Mouse (Mus musculus) heart, adult 2 months (tissue): ENCODE measurements around the gene Eme1. TPM values are rescaled to one million over a fixed set of nuclear protein-coding genes. Genes with fewer than 3 reads are reported as not detected.

ENCODE experiments used
- DNase-seq, 2 experiments: peaks; one replicate each; pipeline ENCODE4 v3.0.0; 2021
- H3K27ac ChIP-seq: fragments of 200-600 bp; 2 replicates; pipeline ENCODE4 v1.8.1; 2022
- H3K27me3 ChIP-seq: fragments of 200-500 bp; 2 replicates; pipeline ENCODE4 v1.6.1; 2012; ENCODE audit warnings: mild to moderate bottlenecking, low read length, inconsistent platforms, mixed read lengths; ENCODE audit not compliant: control insufficient read depth, insufficient read depth
- H3K36me3 ChIP-seq: fragments of 200-500 bp; 2 replicates; pipeline ENCODE4 v1.6.1; 2012; ENCODE audit warnings: low read length, inconsistent platforms; ENCODE audit not compliant: control insufficient read depth, insufficient read depth
- H3K4me1 ChIP-seq: fragments of 200-500 bp; 2 replicates; pipeline ENCODE4 v1.6.1; 2011; ENCODE audit warnings: low read length; ENCODE audit not compliant: control insufficient read depth, insufficient read depth
- H3K4me3 ChIP-seq: fragments of 200-600 bp; 2 replicates; pipeline ENCODE4 v1.8.1; 2022
- H3K79me2 ChIP-seq: fragments of 200-500 bp; replicated peaks from 2 replicates; pipeline ENCODE4 v1.6.1; 2012; ENCODE audit warnings: mild to moderate bottlenecking, inconsistent platforms, low read length, moderate library complexity, mixed read lengths; ENCODE audit not compliant: control insufficient read depth, insufficient read depth
- H3K9ac ChIP-seq: fragments of 200-500 bp; 2 replicates; pipeline ENCODE4 v1.6.1; 2012; ENCODE audit warnings: low read depth, mild to moderate bottlenecking, control low read depth, inconsistent platforms, low read length, mixed read lengths
- CTCF ChIP-seq: fragments of 200-600 bp; IDR thresholded peaks from 2 replicates; pipeline ENCODE4 v1.8.1; 2022; ENCODE audit warnings: antibody characterized with exemption, mild to moderate bottlenecking, moderate library complexity
- EP300 ChIP-seq: fragments of 200-500 bp; IDR thresholded peaks from 2 replicates; pipeline ENCODE4 v1.6.1; 2011; ENCODE audit warnings: low read depth, low read length, control low read depth; ENCODE audit not compliant: insufficient read depth
- POLR2A ChIP-seq: fragments of 200-500 bp; IDR thresholded peaks from 2 replicates; pipeline ENCODE4 v1.6.1; 2011; ENCODE audit warnings: mild to moderate bottlenecking, low read depth, low read length, control low read depth; ENCODE audit not compliant: insufficient read depth
- WGBS: fragments of 180-500 bp; shearing (Covaris S2); methylation state at CpG from one replicate; pipeline ENCODE4 v1.1.7; 2018; 5-methylcytosine and 5-hydroxymethylcytosine counted together
- intact Hi-C: fragments of 180-260 bp; cut with DNase I; formaldehyde crosslinking; loops from one replicate; pipeline ENCODE4 v1.15.1; 2025
- polyA plus RNA-seq: library from polyadenylated mRNA; depleted of rRNA; stranded (reverse); fragments of >200 nt; gene quantifications from 2 replicates; pipeline ENCODE4 v1.2.3, GENCODE M21; 2012
- total RNA-seq, 2 experiments: library from RNA; stranded (reverse); gene quantifications; 2 replicates each; pipeline ENCODE4 v1.2.3; 2021

The Eme1 gene
- total and polyA plus RNA-seq, 3 experiments: 0.14 TPM; not detected in 2

DNA sequence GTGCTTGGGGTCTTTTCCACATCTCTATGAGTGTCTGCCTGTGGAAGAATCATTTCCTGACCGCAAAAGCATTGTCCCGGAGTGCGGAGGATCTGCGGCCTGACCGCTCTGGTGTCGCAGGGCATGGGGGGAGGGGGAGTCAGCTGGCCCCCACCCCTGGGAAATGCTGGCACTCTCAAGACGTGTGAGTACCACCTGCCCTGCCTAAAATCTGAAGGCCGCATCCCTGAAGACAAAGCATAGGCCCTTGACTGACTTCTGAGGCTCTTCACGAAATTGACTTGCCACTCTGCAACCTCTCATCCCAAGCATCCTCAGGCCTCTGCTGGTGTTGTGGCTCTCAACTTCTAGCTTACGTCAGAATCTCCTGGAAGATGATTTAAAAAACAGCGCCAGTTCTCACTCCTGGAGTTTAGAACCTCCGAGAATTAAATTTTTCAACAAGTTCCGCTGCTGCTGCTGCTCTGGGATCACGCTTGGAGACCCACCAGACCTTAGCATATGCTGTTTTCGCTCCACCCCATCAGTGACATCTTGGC is 23.9 kb upstream of the Eme1 start:
- Histone ChIP-seq H3K27ac (peak overlapping the region; percentile 12; the same call in 1 of the 2 replicates), H3K27me3 (no peaks in the 10 kb centered on the region), H3K9ac (peak overlapping the region; percentile 59), H3K79me2 (peaks cover 5% of the 10 kb centered on the region; the same call in 1 of the 2 replicates), H3K4me1 (peaks cover 13% of the 10 kb centered on the region), H3K4me3 (peak overlapping the region; percentile 77), H3K36me3 (no peaks in the 10 kb centered on the region)
- intact Hi-C loops: no loop called here
- WGBS: 26% methylated on average over 15 of the region's 15 CpGs
- TF ChIP-seq POLR2A (no peak), CTCF (no peak), EP300 (no peak)
- DNase-seq: no peak

DNA sequence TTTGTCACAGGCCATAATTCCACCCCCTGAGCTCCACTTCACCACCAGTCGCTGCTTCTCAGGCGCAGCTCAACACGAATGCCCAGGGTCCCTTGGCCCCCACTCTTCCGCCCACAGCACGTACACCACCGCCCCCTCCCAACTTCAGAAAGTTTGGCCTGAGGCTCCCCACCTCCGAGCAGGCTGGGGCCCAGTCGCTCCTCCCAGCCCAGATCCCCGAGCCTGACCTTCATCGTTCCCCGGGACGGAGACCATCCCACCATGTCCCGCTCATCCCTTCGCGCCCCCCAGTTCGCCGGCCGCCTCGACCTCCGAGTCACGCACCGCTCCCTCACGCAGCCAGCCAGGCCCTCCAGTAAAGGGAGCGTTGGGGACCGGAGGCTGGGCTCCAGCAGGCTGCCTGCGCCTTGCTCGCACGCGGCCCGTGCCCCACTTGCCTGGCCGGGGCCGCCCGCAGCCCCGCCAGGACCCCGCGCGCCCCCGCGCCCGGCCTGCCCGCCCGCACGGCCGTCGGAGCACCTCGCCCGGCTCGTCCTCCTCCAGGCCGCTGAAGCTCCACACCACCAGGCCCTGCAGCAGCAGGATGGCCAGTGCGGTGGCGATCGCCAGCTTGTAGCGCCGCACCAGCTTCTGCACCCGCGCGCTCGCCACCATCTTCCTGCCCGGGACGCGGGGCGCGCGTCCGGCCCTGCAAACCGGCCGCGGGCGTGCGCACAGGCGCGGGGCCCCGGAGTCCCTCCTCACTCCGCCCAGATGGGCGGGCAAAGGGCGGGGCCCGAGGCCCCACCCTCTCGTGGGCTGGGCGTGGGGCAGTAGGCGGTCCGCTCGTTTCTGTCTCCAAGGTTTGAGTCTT is 23.2 kb upstream of the Eme1 start, which contains the start of gene Xylt2:
Gene Xylt2, minus strand, starts transcription at position 762 of the 853 bp plus-strand sequence.
- WGBS: under 1% methylated on average over 81 of the region's 82 CpGs
- intact Hi-C loops: no loop called here

DNA sequence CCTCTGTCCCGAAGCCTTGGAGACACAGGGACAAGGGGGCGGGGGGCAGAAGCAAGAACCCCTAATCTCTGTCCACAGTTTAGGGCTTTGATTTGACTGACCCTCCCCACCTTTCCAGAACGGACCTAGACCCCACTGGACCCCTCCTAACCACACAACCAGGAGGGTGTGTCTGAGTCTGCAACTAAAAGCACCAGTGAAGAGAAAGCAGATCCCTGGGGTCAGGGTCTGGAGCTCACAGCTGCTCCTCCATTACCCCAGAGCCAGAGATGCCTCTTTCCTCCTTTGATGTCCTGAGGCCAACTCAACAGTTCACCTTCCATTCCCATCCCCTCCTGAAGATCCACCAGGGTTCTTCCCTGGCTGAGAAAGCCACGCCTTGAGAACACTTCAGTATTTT is 22.5 kb upstream of the Eme1 start:
- no peak for DNase-seq
- Histone ChIP-seq H3K27ac (peak overlapping the region; percentile 86; the same call in 1 of the 2 replicates), H3K27me3 (no peaks in the 10 kb centered on the region), H3K4me1 (peaks cover 12% of the 10 kb centered on the region), H3K36me3 (no peaks in the 10 kb centered on the region), H3K4me3 (peak overlapping the region; percentile 77), H3K79me2 (peaks cover 5% of the 10 kb centered on the region; the same call in 1 of the 2 replicates), H3K9ac (peak overlapping the region; percentile 98)
- WGBS: 42% methylated on average over 4 of the region's 4 CpGs
- intact Hi-C loops: no loop called here
- no peak for TF ChIP-seq POLR2A
- no peak for TF ChIP-seq EP300
- no peak for TF ChIP-seq CTCF

More for the DNA sequence above, 23.2 kb upstream of the Eme1 start, which contains the start of gene Xylt2:
- peak within 1 kb of the TSS; percentile 98 for H3K9ac ChIP-seq
- peak within 1 kb of the TSS; percentile 86 for H3K27ac ChIP-seq
- peak; percentile 96 to 98 for DNase-seq
- no peaks in the 10 kb centered on the region for H3K27me3 ChIP-seq
- peaks cover 13% of the 10 kb centered on the region for H3K4me1 ChIP-seq
- peak; percentile 73 for TF ChIP-seq POLR2A
- TF ChIP-seq EP300: no peak
- no peaks in the 10 kb centered on the region for H3K36me3 ChIP-seq
- peak within 1 kb of the TSS; percentile 77 for H3K4me3 ChIP-seq
- H3K79me2 ChIP-seq: peaks cover 5% of the 10 kb centered on the region; the same call in 1 of the 2 replicates

DNA sequence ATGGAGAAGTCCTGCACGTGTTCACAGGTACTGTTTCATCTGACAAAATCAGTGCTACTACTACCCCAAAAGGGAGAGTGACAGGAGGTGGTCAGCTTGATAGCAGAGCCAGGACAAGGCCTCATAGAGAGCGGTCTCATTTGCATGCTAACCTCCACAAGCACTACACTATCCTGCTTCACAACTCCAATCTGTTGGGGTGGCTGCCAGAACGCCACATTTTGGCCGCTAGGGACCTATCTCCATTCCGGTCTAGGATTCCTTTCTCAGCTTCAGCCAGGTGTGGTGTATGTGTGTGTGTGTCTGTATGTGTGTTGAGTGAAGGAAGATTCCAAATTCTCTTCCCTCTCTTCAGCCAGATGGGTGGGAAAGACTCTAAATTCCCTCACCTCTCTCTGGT is 21.7 kb upstream of the Eme1 start:
- no peaks in the 10 kb centered on the region for H3K36me3 ChIP-seq
- H3K4me3 ChIP-seq: no peak overlapping the region
- no peaks in the 10 kb centered on the region for H3K27me3 ChIP-seq
- no peak for TF ChIP-seq CTCF
- TF ChIP-seq EP300: no peak
- TF ChIP-seq POLR2A: no peak
- 58% methylated on average over 5 of the region's 5 CpGs for WGBS
- no peak overlapping the region for H3K9ac ChIP-seq
- no peak overlapping the region for H3K27ac ChIP-seq
- intact Hi-C loops: loop anchor here (2.0 kb wide), 1 partner anchor 21 kb away; no protein-coding TSS in a partner anchor
- no peak for DNase-seq
- peaks cover 5% of the 10 kb centered on the region; the same call in 1 of the 2 replicates for H3K79me2 ChIP-seq
- H3K4me1 ChIP-seq: peaks cover 12% of the 10 kb centered on the region

DNA sequence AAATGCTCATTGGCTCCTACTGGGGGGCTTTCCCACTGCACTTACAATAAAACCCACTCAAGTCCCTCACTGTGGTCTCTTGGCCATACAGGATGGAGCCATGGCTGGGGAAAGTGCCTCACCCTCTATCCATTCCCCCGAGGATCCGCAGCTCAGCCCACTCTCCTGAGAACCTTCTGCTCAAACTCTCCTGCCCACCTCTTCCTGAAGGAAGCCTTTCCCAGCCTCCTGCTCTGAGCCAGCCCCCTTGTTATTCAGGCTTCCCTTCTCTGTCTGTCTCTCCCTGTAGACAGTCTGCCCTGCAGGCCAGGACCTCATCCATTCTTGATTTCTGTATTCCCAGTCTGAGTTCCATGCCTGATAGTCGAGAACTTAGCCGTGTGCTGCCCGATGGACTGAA is 21.2 kb upstream of the Eme1 start:
- H3K27me3 ChIP-seq: no peaks in the 10 kb centered on the region
- no peak overlapping the region for H3K4me3 ChIP-seq
- TF ChIP-seq EP300 (no peak), CTCF (no peak), POLR2A (no peak)
- peaks cover 5% of the 10 kb centered on the region; the same call in 1 of the 2 replicates for H3K79me2 ChIP-seq
- WGBS: 58% methylated on average over 5 of the region's 5 CpGs
- intact Hi-C loops: loop anchor here (2.0 kb wide), 1 partner anchor 20 kb away; no protein-coding TSS in a partner anchor
- H3K9ac ChIP-seq: no peak overlapping the region
- no peak for DNase-seq
- peaks cover 12% of the 10 kb centered on the region for H3K4me1 ChIP-seq
- no peak overlapping the region for H3K27ac ChIP-seq
- no peaks in the 10 kb centered on the region for H3K36me3 ChIP-seq
